Mouse (Mus musculus): Measurements from ENCODE around the gene Efcab8.

DNA sequence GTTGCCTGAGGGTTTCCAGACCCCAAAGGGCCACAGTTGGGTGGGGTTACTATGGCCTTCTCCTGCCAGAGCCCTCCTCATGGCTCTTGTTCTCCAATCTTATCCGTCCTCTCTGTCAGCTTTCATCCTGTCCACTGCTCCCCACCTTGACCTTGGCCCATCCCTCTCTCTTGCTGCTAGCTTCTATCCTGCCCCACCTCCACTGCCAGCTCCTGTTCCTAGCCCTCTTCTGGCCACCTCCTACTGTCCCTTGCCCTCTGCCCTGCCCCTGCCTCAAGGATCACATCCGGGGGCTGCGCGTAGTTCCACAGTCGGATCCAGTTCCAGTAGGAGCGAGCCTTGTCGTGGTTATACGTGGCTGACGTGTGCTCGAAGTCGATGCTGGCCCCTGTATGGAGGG, 80.6 kb downstream of the Efcab8 start:
- TF ChIP-seq CTCF (IDR thresholded peaks at IDR 0.05; ENCODE audit: extremely low read depth, insufficient read length, insufficient replicate concordance, low read depth, low read length): no peak
- TF ChIP-seq POLR2A (IDR thresholded peaks at IDR 0.05; ENCODE audit: low read depth, low read length): no peak

Data from small intestine, adult 2 months (tissue).